Mouse (Mus musculus) adrenal gland, adult 18-20 months (tissue): ENCODE results near the gene Dnm1. TPM values are rescaled to one million over a fixed set of nuclear protein-coding genes. Genes with fewer than 3 reads are reported as not detected.

Experiments used
- DNase-seq, 2 experiments: peaks; one replicate each; pipeline ENCODE4 v3.0.0; 2021 to 2022; ENCODE audit warnings: low spot score in 2 of 2
- long read RNA-seq, 2 experiments: library from polyadenylated mRNA; stranded (forward); transcript quantifications; one replicate each; pipeline ENCODE4 v2.0.0; 2021
- total RNA-seq, 2 experiments: library from RNA; stranded (reverse); gene quantifications; 1 replicate in 1 of 2; 2 replicates in 1 of 2; pipeline ENCODE4 v1.2.3; 2021

Dnm1 gene
- 10 to 100 TPM; 18.6 to 25.6 TPM for total RNA-seq
- long read RNA-seq, experiment 1, partial matches to known transcripts, result 0 of 1 reads
- long read RNA-seq, experiment 1, other reads (novel, unspliced or antisense), result 1 of 1 reads
- long read RNA-seq, experiment 2, partial matches to known transcripts, result 2 of 2 reads
- long read RNA-seq, experiment 2, other reads (novel, unspliced or antisense), result 0 of 2 reads

GRCm38 (mm10) chr2:32353007-32353542 is at the start of gene Dnm1:
Gene Dnm1, minus strand, starts transcription at chr2:32353338.
- peak; percentile 92 to 95 for DNase-seq

GRCm38 (mm10) chr2:32396695-32397094 is 43.6 kb upstream of the Dnm1 start:
- DNase-seq, result no peak

- DNase-seq, result peak; percentile 82 to 84
These were observed 42.9 kb upstream of the Dnm1 start for GRCm38 (mm10) chr2:32395946-32396621.

GRCm38 (mm10) chr2:32395484-32395945 is 42.4 kb upstream of the Dnm1 start, which contains the start of gene Ptges2:
Gene Ptges2, plus strand, starts transcription at chr2:32395896.
- DNase-seq, result peak; percentile 95 to 96

- DNase-seq, result peak in 1 of 2 experiments; percentile 31
These were observed 41.8 kb upstream of the Dnm1 start for GRCm38 (mm10) chr2:32394973-32395372.

- no peak for DNase-seq
These were observed 38.9 kb upstream of the Dnm1 start for GRCm38 (mm10) chr2:32392063-32392462.

- DNase-seq, result no peak
These were observed 37.7 kb upstream of the Dnm1 start for GRCm38 (mm10) chr2:32390871-32391270.

- DNase-seq, result no peak
These were observed 36.0 kb upstream of the Dnm1 start for GRCm38 (mm10) chr2:32389157-32389556.

- no peak for DNase-seq
These were observed 34.8 kb upstream of the Dnm1 start, which contains the start of gene Lcn2 for GRCm38 (mm10) chr2:32387706-32388490. Gene Lcn2, minus strand, starts transcription at chr2:32388252.

- DNase-seq, result no peak
These were observed 29.6 kb upstream of the Dnm1 start for GRCm38 (mm10) chr2:32382689-32383088.

GRCm38 (mm10) chr2:32381775-32382223 is 28.7 kb upstream of the Dnm1 start, which contains the start of gene 1110008P14Rik:
Gene 1110008P14Rik, minus strand, starts transcription at chr2:32381938.
- peak; percentile 95 to 97 for DNase-seq

- DNase-seq, result no peak
These were observed 28.1 kb upstream of the Dnm1 start for GRCm38 (mm10) chr2:32381141-32381774.

GRCm38 (mm10) chr2:32380001-32380500 is 26.9 kb upstream of the Dnm1 start:
- DNase-seq, result peak; percentile 50 to 55

- DNase-seq, result no peak
These were observed 23.8 kb upstream of the Dnm1 start for GRCm38 (mm10) chr2:32376963-32377362.

- DNase-seq, result no peak
These were observed 22.3 kb upstream of the Dnm1 start for GRCm38 (mm10) chr2:32375317-32375940.

GRCm38 (mm10) chr2:32374191-32374590 is 21.1 kb upstream of the Dnm1 start:
- DNase-seq, result no peak

- DNase-seq, result no peak
These were observed 14.2 kb upstream of the Dnm1 start for GRCm38 (mm10) chr2:32367315-32367714.

- no peak for DNase-seq
These were observed 11.0 kb upstream of the Dnm1 start for GRCm38 (mm10) chr2:32364121-32364520.

- no peak for DNase-seq
These were observed 10.4 kb upstream of the Dnm1 start for GRCm38 (mm10) chr2:32363376-32364106.
